Mouse (Mus musculus): ENCODE data around the gene Smtn. TPM values are rescaled to one million over a fixed set of nuclear protein-coding genes. Genes with fewer than 3 reads are reported as not detected.

Smtn gene
- polyA plus RNA-seq, 1 experiment from 2014 or later = 12.9 TPM

- no peak for ATAC-seq (ENCODE audit: insufficient read depth)
- Histone ChIP-seq H3K4me3 (replicated peaks) (no peak overlapping the region), H3K9ac (no peak overlapping the region), H3K9me3 (replicated peaks) (no peaks in the 10 kb centered on the region), H3K4me1 (replicated peaks) (peaks cover 6% of the 10 kb centered on the region; the same call in 1 of the 2 replicates), H3K27me3 (no peaks in the 10 kb centered on the region), H3K4me2 (no peak overlapping the region), H3K27ac (replicated peaks) (no peak overlapping the region), H3K36me3 (replicated peaks) (no peaks in the 10 kb centered on the region)
- 38% methylated on average over 6 of the region's 6 CpGs for WGBS (ENCODE audit: insufficient replicate concordance)
Measured at GRCm38 (mm10) chr11:3547969-3548368, 7.6 kb upstream of the Smtn start.

GRCm38 (mm10) chr11:3547047-3547446 is 6.6 kb upstream of the Smtn start:
- 47% methylated on average over 2 of the region's 2 CpGs for WGBS (ENCODE audit: insufficient replicate concordance)
- H3K9ac ChIP-seq = no peak overlapping the region

GRCm38 (mm10) chr11:3546242-3546562 is 5.8 kb upstream of the Smtn start:
- 11% methylated on average over 1 of the region's 1 CpGs for WGBS (ENCODE audit: insufficient replicate concordance)
- no peaks in the 10 kb centered on the region for H3K9me3 ChIP-seq (replicated peaks)
- H3K27me3 ChIP-seq = no peaks in the 10 kb centered on the region
- no peak overlapping the region for H3K4me3 ChIP-seq (replicated peaks)
- 0 out of 2 replicates have a peak overlapping the region, but pooled peaks have one; percentile 31 for H3K27ac ChIP-seq (replicated peaks)
- H3K9ac ChIP-seq = no peak overlapping the region
- peaks cover 6% of the 10 kb centered on the region; the same call in 1 of the 2 replicates for H3K4me1 ChIP-seq (replicated peaks)
- 0 out of 2 replicates have a peak overlapping the region, but pooled peaks have one; percentile 10 for H3K4me2 ChIP-seq
- no peak for ATAC-seq (ENCODE audit: insufficient read depth)
- no peaks in the 10 kb centered on the region for H3K36me3 ChIP-seq (replicated peaks)

More at GRCm38 (mm10) chr11:3547047-3547446, 6.6 kb upstream of the Smtn start:
- Histone ChIP-seq H3K4me2 (no peak overlapping the region), H3K27ac (replicated peaks) (no peak overlapping the region), H3K4me3 (replicated peaks) (no peak overlapping the region), H3K9me3 (replicated peaks) (no peaks in the 10 kb centered on the region), H3K4me1 (replicated peaks) (peaks cover 6% of the 10 kb centered on the region; the same call in 1 of the 2 replicates), H3K27me3 (no peaks in the 10 kb centered on the region), H3K36me3 (replicated peaks) (no peaks in the 10 kb centered on the region)
- no peak for ATAC-seq (ENCODE audit: insufficient read depth)

GRCm38 (mm10) chr11:3545531-3546241 is 5.3 kb upstream of the Smtn start:
- Histone ChIP-seq H3K4me1 (replicated peaks) (peaks cover 6% of the 10 kb centered on the region; the same call in 1 of the 2 replicates), H3K9ac (no peak overlapping the region), H3K9me3 (replicated peaks) (no peaks in the 10 kb centered on the region), H3K27ac (replicated peaks) (0 out of 2 replicates have a peak overlapping the region, but pooled peaks have one; percentile 31), H3K27me3 (no peaks in the 10 kb centered on the region), H3K36me3 (replicated peaks) (no peaks in the 10 kb centered on the region), H3K4me3 (replicated peaks) (no peak overlapping the region), H3K4me2 (0 out of 2 replicates have a peak overlapping the region, but pooled peaks have one; percentile 10)
- 25% methylated on average over 9 of the region's 9 CpGs for WGBS (ENCODE audit: insufficient replicate concordance)
- ATAC-seq (ENCODE audit: insufficient read depth) = no peak

GRCm38 (mm10) chr11:3544409-3544808 is 4.0 kb upstream of the Smtn start:
- H3K27me3 ChIP-seq = no peaks in the 10 kb centered on the region
- no peaks in the 10 kb centered on the region for H3K9me3 ChIP-seq (replicated peaks)
- H3K4me1 ChIP-seq (replicated peaks) = peaks cover 11% of the 10 kb centered on the region
- WGBS (ENCODE audit: insufficient replicate concordance) = 81% methylated on average over 5 of the region's 5 CpGs
- H3K36me3 ChIP-seq (replicated peaks) = no peaks in the 10 kb centered on the region
- no peak overlapping the region for H3K9ac ChIP-seq
- no peak overlapping the region for H3K4me2 ChIP-seq
- H3K4me3 ChIP-seq (replicated peaks) = no peak overlapping the region
- H3K27ac ChIP-seq (replicated peaks) = no peak overlapping the region
- ATAC-seq (ENCODE audit: insufficient read depth) = no peak

- H3K4me3 ChIP-seq (replicated peaks) = no peak overlapping the region
- no peaks in the 10 kb centered on the region for H3K36me3 ChIP-seq (replicated peaks)
- no peak overlapping the region for H3K4me2 ChIP-seq
- no peaks in the 10 kb centered on the region for H3K27me3 ChIP-seq
- H3K9ac ChIP-seq = no peak overlapping the region
- ATAC-seq (ENCODE audit: insufficient read depth) = no peak
- 38% methylated on average over 5 of the region's 5 CpGs for WGBS (ENCODE audit: insufficient replicate concordance)
- no peak overlapping the region for H3K27ac ChIP-seq (replicated peaks)
- peaks cover 25% of the 10 kb centered on the region for H3K4me1 ChIP-seq (replicated peaks)
- H3K9me3 ChIP-seq (replicated peaks) = no peaks in the 10 kb centered on the region
Measured at GRCm38 (mm10) chr11:3543001-3543400, 2.6 kb upstream of the Smtn start.

GRCm38 (mm10) chr11:3541932-3542331 is 1.5 kb upstream of the Smtn start:
- ATAC-seq (ENCODE audit: insufficient read depth) = no peak
- WGBS (ENCODE audit: insufficient replicate concordance) = 57% methylated on average over 3 of the region's 3 CpGs
- Histone ChIP-seq H3K27ac (replicated peaks) (no peak overlapping the region), H3K27me3 (no peaks in the 10 kb centered on the region), H3K4me2 (no peak overlapping the region), H3K4me1 (replicated peaks) (peaks cover 30% of the 10 kb centered on the region), H3K4me3 (replicated peaks) (no peak overlapping the region), H3K9ac (no peak overlapping the region), H3K36me3 (replicated peaks) (no peaks in the 10 kb centered on the region), H3K9me3 (replicated peaks) (no peaks in the 10 kb centered on the region)

GRCm38 (mm10) chr11:3539826-3540196 is 601 bp downstream of the Smtn start:
- Histone ChIP-seq H3K4me1 (replicated peaks) (peaks cover 40% of the 10 kb centered on the region), H3K27ac (replicated peaks) (no peak overlapping the region), H3K36me3 (replicated peaks) (no peaks in the 10 kb centered on the region), H3K27me3 (no peaks in the 10 kb centered on the region), H3K9ac (0 out of 2 replicates have a peak overlapping the region, but pooled peaks have one; percentile 21), H3K4me3 (replicated peaks) (peak overlapping the region; percentile 63), H3K4me2 (peak overlapping the region; percentile 77), H3K9me3 (replicated peaks) (no peaks in the 10 kb centered on the region)
- WGBS (ENCODE audit: insufficient replicate concordance) = 43% methylated on average over 4 of the region's 4 CpGs
- ATAC-seq (ENCODE audit: insufficient read depth) = no peak

GRCm38 (mm10) chr11:3539111-3539825 is 1.1 kb downstream of the Smtn start:
- peaks cover 42% of the 10 kb centered on the region for H3K4me1 ChIP-seq (replicated peaks)
- peak overlapping the region; percentile 54 for H3K9ac ChIP-seq
- no peak overlapping the region for H3K27ac ChIP-seq (replicated peaks)
- WGBS (ENCODE audit: insufficient replicate concordance) = 2% methylated on average over 33 of the region's 33 CpGs
- peak overlapping the region; percentile 63 for H3K4me3 ChIP-seq (replicated peaks)
- peak overlapping the region; percentile 77 for H3K4me2 ChIP-seq
- H3K9me3 ChIP-seq (replicated peaks) = no peaks in the 10 kb centered on the region
- 0 out of 2 replicates have a peak, but pooled peaks cover under 1% of the 10 kb centered on the region for H3K36me3 ChIP-seq (replicated peaks)
- peak; percentile 79 for ATAC-seq (ENCODE audit: insufficient read depth)
- H3K27me3 ChIP-seq = no peaks in the 10 kb centered on the region

- 43% methylated on average over 4 of the region's 4 CpGs for WGBS (ENCODE audit: insufficient replicate concordance)
- Histone ChIP-seq H3K27ac (replicated peaks) (no peak overlapping the region), H3K4me1 (replicated peaks) (peaks cover 42% of the 10 kb centered on the region), H3K4me3 (replicated peaks) (peak overlapping the region; percentile 63), H3K36me3 (replicated peaks) (peaks cover 9% of the 10 kb centered on the region; the same call in 1 of the 2 replicates), H3K4me2 (peak overlapping the region; percentile 77), H3K9me3 (replicated peaks) (no peaks in the 10 kb centered on the region), H3K27me3 (no peaks in the 10 kb centered on the region), H3K9ac (peak overlapping the region; percentile 54)
- ATAC-seq (ENCODE audit: insufficient read depth) = no peak
Measured at GRCm38 (mm10) chr11:3538341-3538740, 2.1 kb downstream of the Smtn start.

GRCm38 (mm10) chr11:3537711-3538110 is 2.7 kb downstream of the Smtn start:
- H3K36me3 ChIP-seq (replicated peaks) = peaks cover 15% of the 10 kb centered on the region; the same call in 1 of the 2 replicates
- peak overlapping the region; percentile 77 for H3K4me2 ChIP-seq
- WGBS (ENCODE audit: insufficient replicate concordance) = 57% methylated on average over 3 of the region's 3 CpGs
- no peaks in the 10 kb centered on the region for H3K27me3 ChIP-seq
- H3K4me3 ChIP-seq (replicated peaks) = peak overlapping the region; percentile 63; the same call in 1 of the 2 replicates
- no peak for ATAC-seq (ENCODE audit: insufficient read depth)
- H3K9ac ChIP-seq = no peak overlapping the region
- H3K27ac ChIP-seq (replicated peaks) = no peak overlapping the region
- peaks cover 42% of the 10 kb centered on the region for H3K4me1 ChIP-seq (replicated peaks)
- no peaks in the 10 kb centered on the region for H3K9me3 ChIP-seq (replicated peaks)

All from liver, embryonic 15.5 days (tissue).